8 mouse cellular contexts compared by ENCODE assay signal in genomic region chr5:15506575-15507308, GRCm38 (mm10). TPM values are rescaled to one million over a fixed set of nuclear protein-coding genes. Genes with fewer than 3 reads are reported as not detected.
A peak's percentile ranks its signal among the peaks of the same experiment; 100 is the strongest.
DNase-seq lines count a peak whose midpoint lies in the region; ATAC-seq and TF ChIP-seq lines count a peak whose summit lies in the region.

No protein-coding gene starts in this region.

- H3K9me3 ChIP-seq in forebrain, embryonic 15.5 days = peaks cover 27% of the 10 kb centered on the region
- peaks cover 4% of the 10 kb centered on the region; the same call in 1 of the 2 replicates for H3K9me3 ChIP-seq in intestine, postnatal 0 days (ENCODE audit: control insufficient read depth)
- H3K9me3 ChIP-seq in midbrain, embryonic 10.5 days (replicated peaks) = peaks cover 65% of the 10 kb centered on the region
- H3K9me3 ChIP-seq in stomach, embryonic 15.5 days = 0 out of 2 replicates have a peak, but pooled peaks cover 4% of the 10 kb centered on the region

- no peaks in the 10 kb centered on the region for H3K27me3 ChIP-seq in forebrain, embryonic 15.5 days
- H3K27me3 ChIP-seq in intestine, postnatal 0 days (replicated peaks; ENCODE audit: control insufficient read depth, insufficient read depth, low read length) = no peaks in the 10 kb centered on the region
- no peaks in the 10 kb centered on the region for H3K27me3 ChIP-seq in midbrain, embryonic 10.5 days (ENCODE audit: low read depth, poor library complexity, severe bottlenecking)
- no peaks in the 10 kb centered on the region for H3K27me3 ChIP-seq in stomach, embryonic 15.5 days (replicated peaks)

- H3K4me2 ChIP-seq in forebrain, embryonic 15.5 days (replicated peaks) = peak overlapping the region; percentile 29
- H3K4me2 ChIP-seq in intestine, postnatal 0 days (replicated peaks; ENCODE audit: low read depth) = peak overlapping the region; percentile 24; the same call in 1 of the 2 replicates
- H3K4me2 ChIP-seq in stomach, embryonic 15.5 days = 0 out of 2 replicates have a peak overlapping the region, but pooled peaks have one; percentile 3

- H3K4me3 ChIP-seq in forebrain, embryonic 15.5 days = peak overlapping the region; percentile 24
- H3K4me3 ChIP-seq in intestine, postnatal 0 days (ENCODE audit: low read depth, low read length) = no peak overlapping the region
- no peak overlapping the region for H3K4me3 ChIP-seq in midbrain, embryonic 10.5 days
- H3K4me3 ChIP-seq in stomach, embryonic 15.5 days (replicated peaks) = no peak overlapping the region; the same call in 1 of the 2 replicates

- 40% methylated on average over 16 of the region's 16 CpGs for WGBS in forebrain, embryonic 15.5 days
- WGBS in intestine, postnatal 0 days = 48% methylated on average over 16 of the region's 16 CpGs
- 46% methylated on average over 16 of the region's 16 CpGs for WGBS in midbrain, embryonic 10.5 days
- 46% methylated on average over 16 of the region's 16 CpGs for WGBS in stomach, embryonic 15.5 days

- H3K36me3 ChIP-seq in forebrain, embryonic 15.5 days = 0 out of 2 replicates have a peak, but pooled peaks cover 2% of the 10 kb centered on the region
- H3K36me3 ChIP-seq in intestine, postnatal 0 days (ENCODE audit: control insufficient read depth, insufficient read depth) = no peaks in the 10 kb centered on the region
- no peaks in the 10 kb centered on the region for H3K36me3 ChIP-seq in midbrain, embryonic 10.5 days
- no peaks in the 10 kb centered on the region for H3K36me3 ChIP-seq in stomach, embryonic 15.5 days

- peak; percentile 86 for ATAC-seq in forebrain, embryonic 15.5 days (replicated peaks)
- ATAC-seq in intestine, postnatal 0 days = 0 out of 2 replicates have a peak, but pooled peaks have one; percentile 28
- ATAC-seq in stomach, embryonic 15.5 days (ENCODE audit: insufficient read depth, low FRiP score, low read depth) = peak; percentile 47; the same call in 1 of the 2 replicates

- no peak overlapping the region for H3K9ac ChIP-seq in forebrain, embryonic 15.5 days (replicated peaks)
- H3K9ac ChIP-seq in intestine, postnatal 0 days (ENCODE audit: low read depth, low read length) = no peak overlapping the region
- no peak overlapping the region for H3K9ac ChIP-seq in stomach, embryonic 15.5 days

- TF ChIP-seq CTCF in intestine, postnatal 0 days (IDR thresholded peaks at IDR 0.05; ENCODE audit: low read depth) = peak; percentile 85

- no peaks in the 10 kb centered on the region for H3K4me1 ChIP-seq in forebrain, embryonic 15.5 days
- H3K4me1 ChIP-seq in intestine, postnatal 0 days (replicated peaks; ENCODE audit: control insufficient read depth, insufficient read depth, low read length) = no peaks in the 10 kb centered on the region
- H3K4me1 ChIP-seq in midbrain, embryonic 10.5 days = no peaks in the 10 kb centered on the region
- H3K4me1 ChIP-seq in stomach, embryonic 15.5 days = no peaks in the 10 kb centered on the region

- H3K27ac ChIP-seq in forebrain, embryonic 15.5 days (replicated peaks) = no peak overlapping the region
- H3K27ac ChIP-seq in intestine, postnatal 0 days (ENCODE audit: low read depth, low read length) = no peak overlapping the region
- H3K27ac ChIP-seq in midbrain, embryonic 10.5 days (replicated peaks) = no peak overlapping the region
- no peak overlapping the region for H3K27ac ChIP-seq in stomach, embryonic 15.5 days

- peak; percentile 17 for DNase-seq in ovary, postnatal 14 days (ENCODE audit: low spot score)
- DNase-seq in ovary, postnatal 36 days (ENCODE audit: low spot score) = no peak
- peak; percentile 50 for DNase-seq in adrenal gland, postnatal 14 days
- peak; percentile 42 for DNase-seq in midbrain, embryonic 10.5 days (ENCODE audit: low spot score)
- no peak for DNase-seq in thymus, postnatal 25 days

RNA-seq across cellular contexts. Expression of gene Gm21190, which starts 22.3 kb away (rescaled TPM):
- total RNA-seq in adrenal gland, postnatal 14 days (2021) = not detected in 2 replicates
- polyA plus RNA-seq in forebrain, embryonic 15.5 days (2015; fragmentation: Nextera tagmentation; extraction: Ambion mirVana) = not detected in 2 replicates
- not detected in 2 replicates for polyA plus RNA-seq in intestine, postnatal 0 days (2015; fragmentation: Nextera tagmentation; extraction: Ambion mirVana)
- polyA plus RNA-seq in midbrain, embryonic 10.5 days (2016; fragmentation: Nextera tagmentation; extraction: Ambion mirVana) = not detected in 2 replicates
- polyA plus RNA-seq in stomach, embryonic 15.5 days (2015; fragmentation: Nextera tagmentation; extraction: Ambion mirVana) = not detected in 2 replicates

RNA-seq across cellular contexts. Expression of gene Gm21149, which starts 30.4 kb away (rescaled TPM):
- total RNA-seq in adrenal gland, postnatal 14 days (2021) = not detected in 2 replicates
- not detected in 2 replicates for polyA plus RNA-seq in forebrain, embryonic 15.5 days (2015; fragmentation: Nextera tagmentation; extraction: Ambion mirVana)
- polyA plus RNA-seq in intestine, postnatal 0 days (2015; fragmentation: Nextera tagmentation; extraction: Ambion mirVana) = not detected in 2 replicates
- polyA plus RNA-seq in midbrain, embryonic 10.5 days (2016; fragmentation: Nextera tagmentation; extraction: Ambion mirVana) = not detected in 2 replicates
- not detected in 2 replicates for polyA plus RNA-seq in stomach, embryonic 15.5 days (2015; fragmentation: Nextera tagmentation; extraction: Ambion mirVana)

Comparison
In these comparisons a context has a peak if more than half of its experiments do, and no peak if none do; other contexts are left out.
1. DNase-seq: peak in ovary, postnatal 14 days (single experiment), adrenal gland, postnatal 14 days (single experiment) and midbrain, embryonic 10.5 days (single experiment); none in ovary, postnatal 36 days (single experiment) and thymus, postnatal 25 days (single experiment).
2. ATAC-seq: peak in every context shown above with its lines; median percentile 86 in forebrain, embryonic 15.5 days; 47 in stomach, embryonic 15.5 days; 28 in intestine, postnatal 0 days.
3. Peak in every context shown above with its lines, with median percentiles within 50 percentile points of each other: H3K4me2 ChIP-seq.